Mouse (Mus musculus) lung, adult 2 months (tissue): ENCODE measurements at regions not wholly inside any gene's neighbourhood (a gene's known extent, or its start where the extent isn't known, plus 50 kb on each side); places are given as distances from the start of the nearest gene placed in this dataset.

Source experiments
- CTCF ChIP-seq: fragments of 200-500 bp; IDR thresholded peaks from 2 replicates; pipeline ENCODE4 v1.5.1; 2011; ENCODE audit warnings: mild to moderate bottlenecking, low read length, control low read depth; ENCODE audit not compliant: insufficient read depth
- POLR2A ChIP-seq: fragments of 200-500 bp; IDR thresholded peaks from 2 replicates; pipeline ENCODE4 v1.6.1; 2011; ENCODE audit warnings: low read depth, mild to moderate bottlenecking, control low read depth, low read length, borderline replicate concordance; ENCODE audit errors: extremely low read depth

- no peak for TF ChIP-seq CTCF
- no peak for TF ChIP-seq POLR2A
Observed at GRCm38 (mm10) chr1:21132340-21132739, 53.3 kb upstream of the Tram2 start.
